Mouse (Mus musculus) bone marrow, adult 2 months (tissue): ENCODE results near the gene Suv39h1.

ENCODE experiments used
- CTCF ChIP-seq: fragments of 200-500 bp; IDR thresholded peaks from 2 replicates; pipeline ENCODE4 v1.5.1; 2011; ENCODE audit warnings: low read length, control low read depth; ENCODE audit not compliant: control insufficient read depth, insufficient read depth
- POLR2A ChIP-seq: fragments of 200-500 bp; IDR thresholded peaks from 2 replicates; pipeline ENCODE4 v1.6.1; 2011; ENCODE audit warnings: low read depth, mild to moderate bottlenecking, control low read depth, low read length, borderline replicate concordance; ENCODE audit not compliant: control insufficient read depth

GRCm38 (mm10) chrX:8096787-8097242 lies 22.3 kb upstream of the Suv39h1 start:
- TF ChIP-seq CTCF (no peak), POLR2A (0 out of 2 replicates have a peak, but pooled peaks have one; percentile 46)
